Mouse (Mus musculus) lung, embryonic 16.5 days (tissue): ENCODE measurements around the gene Rab21. TPM values are rescaled to one million over a fixed set of nuclear protein-coding genes. Genes with fewer than 3 reads are reported as not detected.
"Not testable (repeated sequence)": the region's sequence is repeated elsewhere in the genome, so short reads cannot be mapped to it uniquely, and the experiment has no call there.

ENCODE experiments used
- ATAC-seq: fragments of 200-750 bp; cut with Nextera tagmentation; 2 replicates; pipeline ENCODE4 v1.8.0; 2017; ENCODE audit warnings: low read depth, mild to moderate bottlenecking, moderate library complexity
- H3K27ac ChIP-seq: fragments of 300-500 bp; sonication (generic); 2 replicates; pipeline ENCODE4 v1.5.1; 2014; ENCODE audit warnings: mild to moderate bottlenecking, control low read depth, low read length
- H3K27me3 ChIP-seq: fragments of 300-500 bp; sonication (generic); 2 replicates; pipeline ENCODE4 v1.6.1; 2014; ENCODE audit warnings: low read depth, low read length, mixed read lengths; ENCODE audit not compliant: control insufficient read depth, insufficient read depth
- H3K36me3 ChIP-seq: fragments of 300-500 bp; sonication (generic); 2 replicates; pipeline ENCODE4 v1.6.1; 2014; ENCODE audit warnings: low read length; ENCODE audit not compliant: control insufficient read depth, insufficient read depth
- H3K4me1 ChIP-seq: fragments of 300-500 bp; sonication (generic); replicated peaks from 2 replicates; pipeline ENCODE4 v1.6.1; 2014; ENCODE audit warnings: low read length, mixed read lengths; ENCODE audit not compliant: control insufficient read depth, insufficient read depth
- H3K4me2 ChIP-seq: fragments of 300-500 bp; sonication (generic); 2 replicates; pipeline ENCODE4 v1.6.1; 2014; ENCODE audit warnings: low read depth, low read length, control low read depth
- H3K4me3 ChIP-seq: fragments of 300-500 bp; sonication (generic); 2 replicates; pipeline ENCODE4 v1.5.1; 2014; ENCODE audit warnings: mild to moderate bottlenecking, low read length, control low read depth
- H3K9ac ChIP-seq: fragments of 300-500 bp; sonication (generic); 2 replicates; pipeline ENCODE4 v1.6.1; 2014; ENCODE audit warnings: low read length, control low read depth
- H3K9me3 ChIP-seq: fragments of 300-500 bp; sonication (generic); 2 replicates; pipeline ENCODE4 v1.6.1; 2016; ENCODE audit warnings: low read length; ENCODE audit not compliant: control insufficient read depth
- WGBS: fragments of 180-500 bp; shearing (Covaris S2); extraction: QIAGEN DNeasy Blood & Tissue Kit; methylation state at CpG from one replicate; pipeline ENCODE4 v1.1.7; 2014; 5-methylcytosine and 5-hydroxymethylcytosine counted together
- polyA plus RNA-seq: library from polyadenylated mRNA; unstranded; fragments of >200 nt; fragmentation: Nextera tagmentation; extraction: Ambion mirVana; gene quantifications from 2 replicates; pipeline ENCODE4 v1.2.1, GENCODE M21; 2015

Rab21 gene
- polyA plus RNA-seq, 1 experiment from 2014 or later: 4.0 TPM

- Histone ChIP-seq H3K9me3 (no peaks in the 10 kb centered on the region), H3K27ac (no peak overlapping the region), H3K36me3 (no peaks in the 10 kb centered on the region), H3K4me3 (no peak overlapping the region), H3K4me2 (no peak overlapping the region), H3K4me1 (no peaks in the 10 kb centered on the region), H3K27me3 (no peaks in the 10 kb centered on the region), H3K9ac (no peak overlapping the region)
- ATAC-seq: no peak
- WGBS: 82% methylated on average over 4 of the region's 4 CpGs
These were observed 17.6 kb upstream of the Rab21 start for GRCm38 (mm10) chr10:115332997-115333396.

GRCm38 (mm10) chr10:115332420-115332952 is 17.1 kb upstream of the Rab21 start:
- Histone ChIP-seq H3K36me3 (no peaks in the 10 kb centered on the region), H3K27me3 (no peaks in the 10 kb centered on the region), H3K4me2 (no peak overlapping the region), H3K27ac (no peak overlapping the region), H3K4me3 (no peak overlapping the region), H3K9ac (no peak overlapping the region), H3K9me3 (no peaks in the 10 kb centered on the region), H3K4me1 (no peaks in the 10 kb centered on the region)
- ATAC-seq: no peak
- WGBS: 77% methylated on average over 8 of the region's 8 CpGs

- Histone ChIP-seq H3K4me2 (no peak overlapping the region), H3K9me3 (no peaks in the 10 kb centered on the region), H3K27ac (no peak overlapping the region), H3K36me3 (no peaks in the 10 kb centered on the region), H3K27me3 (no peaks in the 10 kb centered on the region), H3K9ac (no peak overlapping the region), H3K4me3 (no peak overlapping the region), H3K4me1 (no peaks in the 10 kb centered on the region)
- no peak for ATAC-seq
- WGBS: 79% methylated on average over 3 of the region's 3 CpGs
These were observed 13.7 kb upstream of the Rab21 start for GRCm38 (mm10) chr10:115329010-115329530.

- ATAC-seq: no peak
- no peaks in the 10 kb centered on the region for H3K36me3 ChIP-seq
- no peak overlapping the region for H3K4me3 ChIP-seq
- H3K27me3 ChIP-seq: no peaks in the 10 kb centered on the region
- WGBS: 62% methylated on average over 6 of the region's 6 CpGs
- H3K4me1 ChIP-seq: no peaks in the 10 kb centered on the region
- no peaks in the 10 kb centered on the region for H3K9me3 ChIP-seq
- no peak overlapping the region for H3K27ac ChIP-seq
- H3K4me2 ChIP-seq: no peak overlapping the region
- H3K9ac ChIP-seq: no peak overlapping the region
These were observed 13.1 kb upstream of the Rab21 start for GRCm38 (mm10) chr10:115328514-115328913.

- Histone ChIP-seq H3K4me1 (no peaks in the 10 kb centered on the region), H3K9ac (no peak overlapping the region), H3K9me3 (no peaks in the 10 kb centered on the region), H3K36me3 (no peaks in the 10 kb centered on the region), H3K4me2 (no peak overlapping the region), H3K27me3 (no peaks in the 10 kb centered on the region), H3K4me3 (no peak overlapping the region), H3K27ac (no peak overlapping the region)
- WGBS: 6% methylated on average over 6 of the region's 6 CpGs
- ATAC-seq: no peak
These were observed 7.9 kb upstream of the Rab21 start for GRCm38 (mm10) chr10:115323295-115323694.

GRCm38 (mm10) chr10:115321317-115322035 is 6.1 kb upstream of the Rab21 start:
- 76% methylated on average over 5 of the region's 5 CpGs for WGBS
- Histone ChIP-seq H3K9ac (no peak overlapping the region), H3K4me3 (no peak overlapping the region), H3K4me1 (peaks cover under 1% of the 10 kb centered on the region), H3K9me3 (no peaks in the 10 kb centered on the region), H3K27me3 (no peaks in the 10 kb centered on the region), H3K27ac (no peak overlapping the region), H3K36me3 (no peaks in the 10 kb centered on the region), H3K4me2 (no peak overlapping the region)
- ATAC-seq: no peak

GRCm38 (mm10) chr10:115318388-115318787 is 3.0 kb upstream of the Rab21 start:
- not testable (repeated sequence) for H3K9ac ChIP-seq, ATAC-seq, H3K4me3 ChIP-seq, H3K9me3 ChIP-seq, H3K27me3 ChIP-seq, H3K36me3 ChIP-seq, H3K27ac ChIP-seq, H3K4me2 ChIP-seq
- WGBS: 66% methylated on average over 3 of the region's 3 CpGs
- H3K4me1 ChIP-seq: peaks cover 15% of the 10 kb centered on the region

GRCm38 (mm10) chr10:115316313-115316712 is 919 bp upstream of the Rab21 start:
- H3K36me3 ChIP-seq: no peaks in the 10 kb centered on the region
- no peaks in the 10 kb centered on the region for H3K9me3 ChIP-seq
- peak overlapping the region; percentile 78 for H3K4me3 ChIP-seq
- H3K9ac ChIP-seq: peak overlapping the region; percentile 90
- H3K4me1 ChIP-seq: peaks cover 26% of the 10 kb centered on the region
- H3K27me3 ChIP-seq: no peaks in the 10 kb centered on the region
- ATAC-seq: no peak
- peak overlapping the region; percentile 92 for H3K27ac ChIP-seq
- 56% methylated on average over 11 of the region's 11 CpGs for WGBS
- peak overlapping the region; percentile 85 for H3K4me2 ChIP-seq

GRCm38 (mm10) chr10:115314582-115315452 is 577 bp downstream of the Rab21 start:
- 0% methylated on average over 44 of the region's 73 CpGs for WGBS
- no peaks in the 10 kb centered on the region for H3K9me3 ChIP-seq

More at GRCm38 (mm10) chr10:115314582-115315452, 577 bp downstream of the Rab21 start:
- peak; percentile 71 for ATAC-seq
- Histone ChIP-seq H3K4me1 (peaks cover 26% of the 10 kb centered on the region), H3K27me3 (no peaks in the 10 kb centered on the region), H3K36me3 (no peaks in the 10 kb centered on the region), H3K4me3 (peak overlapping the region; percentile 78), H3K9ac (peak overlapping the region; percentile 90), H3K27ac (peak overlapping the region; percentile 92), H3K4me2 (peak overlapping the region; percentile 85)
